ENCODE assay signal across 10 mouse cellular contexts in genomic region chr4:62878927-62879326, GRCm38 (mm10).
DNase-seq lines count a peak whose midpoint lies in the region; ATAC-seq and TF ChIP-seq lines count a peak whose summit lies in the region.
"Had no signal": no experiment of that assay in that cellular context is flagged by ENCODE, and none has a peak within 500 bp of the region (broad histone marks: within the 10 kb centered on the region; RNA-seq: fewer than 3 reads in every experiment).

No protein-coding gene starts in this region.

- TF ChIP-seq POLR2A in brain, embryonic 14.5 days (IDR thresholded peaks at IDR 0.05; ENCODE audit: borderline replicate concordance, extremely low read depth, insufficient read depth, insufficient read length, poor library complexity, severe bottlenecking), result no peak

- H3K36me3 ChIP-seq in heart, embryonic 12.5 days, result no peaks in the 10 kb centered on the region
- H3K36me3 ChIP-seq in heart, embryonic 10.5 days, result no peaks in the 10 kb centered on the region
- H3K36me3 ChIP-seq in midbrain, embryonic 15.5 days (replicated peaks), result no peaks in the 10 kb centered on the region

- no peak for TF ChIP-seq CTCF in brain, embryonic 14.5 days (IDR thresholded peaks at IDR 0.05; ENCODE audit: borderline replicate concordance, extremely low read depth, insufficient read depth, insufficient read length)

- H3K4me3 ChIP-seq in heart, embryonic 12.5 days, result no peak overlapping the region
- no peak overlapping the region for H3K4me3 ChIP-seq in heart, embryonic 10.5 days
- H3K4me3 ChIP-seq in midbrain, embryonic 15.5 days, result no peak overlapping the region

- WGBS in heart, embryonic 12.5 days, result 82% methylated on average over 3 of the region's 3 CpGs
- WGBS in heart, embryonic 10.5 days, result 83% methylated on average over 3 of the region's 3 CpGs
- 96% methylated on average over 3 of the region's 3 CpGs for WGBS in midbrain, embryonic 15.5 days

- no peak for ATAC-seq in heart, embryonic 12.5 days (ENCODE audit: insufficient number of reproducible peaks, low FRiP score)
- no peak for ATAC-seq in cerebellum, adult (ENCODE audit: insufficient number of reproducible peaks, low FRiP score, low TSS enrichment)
- ATAC-seq in midbrain, embryonic 15.5 days (replicated peaks), result no peak
- ATAC-seq in activated CD4-positive, CD25-positive, alpha-beta regulatory T cell, adult 4 months, result no peak

- no peak overlapping the region for H3K4me2 ChIP-seq in heart, embryonic 12.5 days
- H3K4me2 ChIP-seq in midbrain, embryonic 15.5 days, result no peak overlapping the region
- H3K4me2 ChIP-seq: lung, embryonic 14.5 days had no signal

- no peaks in the 10 kb centered on the region for H3K27me3 ChIP-seq in heart, embryonic 12.5 days (replicated peaks)
- no peaks in the 10 kb centered on the region for H3K27me3 ChIP-seq in heart, embryonic 10.5 days (ENCODE audit: insufficient read depth, poor library complexity, severe bottlenecking)
- H3K27me3 ChIP-seq in midbrain, embryonic 15.5 days (replicated peaks), result no peaks in the 10 kb centered on the region

- H3K27ac ChIP-seq in heart, embryonic 12.5 days (ENCODE audit: poor library complexity, severe bottlenecking), result no peak overlapping the region
- H3K27ac ChIP-seq in heart, embryonic 10.5 days, result no peak overlapping the region
- H3K27ac ChIP-seq in midbrain, embryonic 15.5 days, result no peak overlapping the region

- H3K9ac ChIP-seq in heart, embryonic 12.5 days, result no peak overlapping the region
- no peak overlapping the region for H3K9ac ChIP-seq in midbrain, embryonic 15.5 days
- H3K9ac ChIP-seq: lung, embryonic 14.5 days had no signal

- no peaks in the 10 kb centered on the region for H3K4me1 ChIP-seq in heart, embryonic 12.5 days (replicated peaks)
- no peaks in the 10 kb centered on the region for H3K4me1 ChIP-seq in heart, embryonic 10.5 days
- H3K4me1 ChIP-seq in midbrain, embryonic 15.5 days, result no peaks in the 10 kb centered on the region

- DNase-seq in heart, adult 18-20 months, result peak; percentile 78 to 83
- DNase-seq in brain, embryonic 14.5 days (ENCODE audit: low read depth), result peak; percentile 30
- peak; percentile 54 for DNase-seq in heart, embryonic 10.5 days (ENCODE audit: low spot score)
- peak; percentile 74 for DNase-seq in lung, postnatal 10 days
- DNase-seq: lung, embryonic 14.5 days; right cerebral cortex, postnatal 25 days had no signal

- 0 out of 2 replicates have a peak, but pooled peaks cover 5% of the 10 kb centered on the region for H3K9me3 ChIP-seq in heart, embryonic 12.5 days (replicated peaks)
- no peaks in the 10 kb centered on the region for H3K9me3 ChIP-seq in heart, embryonic 10.5 days
- H3K9me3 ChIP-seq in midbrain, embryonic 15.5 days, result no peaks in the 10 kb centered on the region

Comparison
In these comparisons a context has a peak if more than half of its experiments do, and no peak if none do; other contexts are left out.
1. DNase-seq: peak in every context shown above with its lines; median percentile 80 in heart, adult 18-20 months; 74 in lung, postnatal 10 days; 54 in heart, embryonic 10.5 days; 30 in brain, embryonic 14.5 days.